Mouse (Mus musculus) small intestine, adult 2 months (tissue): Measurements from ENCODE around the gene Kcnh5.

Experiments used
- CTCF ChIP-seq: fragments of 200-500 bp; IDR thresholded peaks from 2 replicates; pipeline ENCODE4 v1.5.1; 2012; ENCODE audit warnings: low read depth, mild to moderate bottlenecking, control low read depth, inconsistent platforms, low read length, moderate library complexity, mixed read lengths; ENCODE audit not compliant: insufficient replicate concordance, insufficient read length; ENCODE audit errors: extremely low read depth
- POLR2A ChIP-seq: fragments of 200-500 bp; IDR thresholded peaks from 2 replicates; pipeline ENCODE4 v1.6.1; 2012; ENCODE audit warnings: low read depth, mild to moderate bottlenecking, control low read depth, inconsistent platforms, low read length, moderate library complexity

GRCm38 (mm10) chr12:75179491-75179890, 2.4 kb upstream of the Kcnh5 start:
- TF ChIP-seq POLR2A (no peak), CTCF (no peak)
